Mouse (Mus musculus): ENCODE measurements around the gene Pla2g12b.

The Pla2g12b gene

DNA sequence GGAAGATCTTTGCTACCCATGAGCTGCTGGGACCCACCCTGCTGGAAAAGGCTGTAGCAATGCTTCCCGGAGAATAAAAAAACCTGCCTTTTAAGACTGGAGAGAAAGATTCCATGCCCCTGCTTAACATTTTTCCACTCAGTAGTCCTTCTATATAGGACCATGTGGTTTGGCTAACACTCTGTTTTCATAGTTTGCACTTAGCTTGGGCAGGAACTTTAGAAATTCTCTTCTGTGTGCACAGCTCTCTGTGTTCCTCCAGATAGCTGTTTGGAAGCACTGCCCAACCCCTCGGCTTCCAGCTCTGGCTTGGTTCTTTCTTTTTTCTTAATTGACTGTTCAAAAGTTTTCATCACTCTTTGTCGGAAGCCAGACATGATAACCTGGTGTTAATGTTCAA, 13.2 kb downstream of the Pla2g12b start:
- no peak for DNase-seq

DNA sequence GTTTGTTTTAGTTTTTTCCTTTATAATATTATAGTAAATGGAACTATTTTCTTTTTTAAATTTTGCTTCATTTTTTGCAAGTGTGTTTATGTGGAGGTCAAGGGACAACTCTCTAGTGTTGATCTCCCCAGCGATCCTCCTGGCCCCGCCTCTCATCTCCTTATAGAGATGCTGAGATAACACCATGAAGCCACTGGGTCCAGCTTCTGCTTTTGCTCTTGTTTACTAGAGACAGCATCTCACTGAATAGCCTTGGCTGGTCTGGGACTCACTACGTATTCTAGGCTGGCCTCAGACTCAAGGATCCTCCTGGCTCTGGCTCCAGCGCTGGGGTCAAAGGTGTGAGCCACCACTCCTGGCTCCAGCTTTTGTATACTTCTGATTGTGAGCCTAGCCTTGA, 16.1 kb downstream of the Pla2g12b start:
- no peak for DNase-seq

DNA sequence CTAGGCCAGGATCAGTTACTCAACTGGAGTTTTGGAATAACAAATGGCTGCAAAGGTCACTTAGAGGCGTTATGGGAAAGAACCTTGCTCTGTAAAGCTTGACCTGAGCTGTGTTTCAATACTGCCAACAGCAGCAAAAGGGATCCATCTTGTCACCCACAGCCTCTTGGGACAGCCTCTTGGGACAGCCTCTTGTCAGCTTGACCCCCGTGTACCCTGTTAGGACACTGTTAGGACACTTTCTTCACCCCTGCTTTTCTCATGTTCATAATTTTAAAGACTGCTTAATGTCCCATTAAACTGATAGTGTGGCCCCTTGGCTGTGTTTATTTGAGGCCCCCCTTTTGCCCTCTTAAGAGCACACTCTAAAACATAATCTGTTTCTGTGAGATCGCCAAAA, 21.0 kb downstream of the Pla2g12b start:
- DNase-seq = no peak

DNA sequence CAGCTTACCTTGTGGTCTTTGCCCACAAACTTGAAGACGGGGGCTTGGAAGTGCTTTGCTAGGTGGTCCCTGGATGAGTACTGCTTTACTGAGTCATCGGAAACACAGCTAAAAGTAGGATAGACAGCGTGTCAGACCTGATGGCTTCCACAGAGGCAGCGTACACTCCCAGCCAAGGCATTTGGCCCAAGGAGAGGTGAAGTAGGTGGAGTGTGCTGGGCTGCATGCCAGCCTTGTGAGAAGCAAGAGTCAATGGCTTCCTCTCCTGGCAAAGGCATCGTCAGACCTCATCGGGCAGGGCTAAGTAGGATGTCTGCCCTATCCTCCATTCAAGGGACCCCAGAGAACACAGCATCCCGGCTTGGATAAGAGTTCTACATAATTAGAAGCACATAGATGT, 21.9 kb downstream of the Pla2g12b start:
- DNase-seq = no peak

DNA sequence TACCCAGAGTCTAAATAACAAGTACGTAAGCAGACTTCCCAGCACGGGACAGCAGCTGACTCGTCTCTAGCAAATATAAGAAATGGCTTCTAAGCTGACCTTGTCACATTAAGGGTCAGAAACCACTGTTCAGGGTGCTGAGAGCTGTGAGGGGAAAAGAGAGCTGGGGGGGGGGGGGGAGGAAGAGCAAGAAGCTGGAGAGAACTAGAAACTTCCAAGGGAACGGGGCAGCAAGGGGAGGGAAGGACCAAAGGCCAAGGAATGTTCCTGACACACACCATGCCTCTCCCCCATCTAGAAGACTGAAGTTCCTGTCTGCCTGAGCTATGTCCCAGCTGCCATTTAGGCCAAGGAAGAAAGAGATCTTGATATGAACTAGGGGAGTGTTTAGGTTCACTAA, 22.9 kb downstream of the Pla2g12b start:
- no peak for DNase-seq

DNA sequence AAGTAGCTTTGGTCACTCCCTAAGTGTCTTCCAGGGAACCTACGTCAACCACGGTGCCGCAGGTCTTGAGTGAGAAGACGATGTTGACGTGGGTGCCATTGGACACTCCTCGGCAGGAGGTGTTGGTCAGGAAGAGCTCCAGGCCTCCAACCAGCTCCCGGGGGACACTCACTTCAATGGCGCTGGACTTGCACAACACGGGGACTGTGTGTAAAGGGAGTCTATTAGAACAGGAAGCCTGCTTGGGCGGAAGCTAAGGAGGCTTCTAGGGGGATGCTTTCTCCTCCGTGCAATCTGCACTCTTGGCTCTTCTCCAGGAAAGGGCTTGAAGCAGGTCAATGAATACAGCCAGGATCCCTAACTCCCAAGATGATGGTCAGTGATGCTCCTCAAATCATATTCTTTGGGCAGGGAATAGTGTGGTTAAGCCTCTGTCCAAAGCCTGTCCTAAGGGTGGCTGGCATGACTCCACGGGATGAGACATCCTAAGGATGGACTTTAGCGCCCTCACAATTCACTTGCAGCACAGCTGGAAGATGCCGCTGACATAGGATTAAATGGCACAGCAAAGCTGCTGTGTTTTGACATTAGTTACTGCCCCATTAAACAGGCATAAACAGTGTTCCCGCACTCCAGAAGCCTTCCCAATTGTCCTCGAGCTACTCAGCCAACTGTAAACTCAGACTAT, 26.1 kb downstream of the Pla2g12b start:
- no peak for DNase-seq

DNA sequence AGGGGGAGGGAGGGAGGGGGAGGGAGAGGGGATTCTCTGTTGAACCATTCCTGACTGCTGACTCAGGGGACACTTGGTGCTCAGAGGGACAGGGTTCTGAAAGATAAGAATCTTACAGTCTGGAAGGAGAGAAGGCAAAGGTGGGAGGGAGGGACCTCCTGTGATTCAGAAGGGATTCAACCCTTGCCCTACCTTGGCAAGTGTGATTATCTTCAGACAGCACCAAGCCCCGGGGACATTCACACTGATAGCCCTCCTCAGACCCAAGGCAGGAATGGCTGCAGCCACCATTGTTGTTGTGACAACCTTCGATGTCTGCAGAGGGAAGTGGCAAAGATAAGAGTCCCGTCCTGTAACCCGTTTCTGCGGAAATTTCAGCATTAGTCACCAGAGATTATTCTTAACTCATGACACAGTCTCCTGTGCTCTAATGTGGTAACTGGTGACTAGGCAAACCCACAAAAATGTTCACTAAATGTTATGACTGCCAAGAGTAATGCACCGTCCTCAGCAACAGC, 27.3 kb downstream of the Pla2g12b start:
- DNase-seq = no peak

DNA sequence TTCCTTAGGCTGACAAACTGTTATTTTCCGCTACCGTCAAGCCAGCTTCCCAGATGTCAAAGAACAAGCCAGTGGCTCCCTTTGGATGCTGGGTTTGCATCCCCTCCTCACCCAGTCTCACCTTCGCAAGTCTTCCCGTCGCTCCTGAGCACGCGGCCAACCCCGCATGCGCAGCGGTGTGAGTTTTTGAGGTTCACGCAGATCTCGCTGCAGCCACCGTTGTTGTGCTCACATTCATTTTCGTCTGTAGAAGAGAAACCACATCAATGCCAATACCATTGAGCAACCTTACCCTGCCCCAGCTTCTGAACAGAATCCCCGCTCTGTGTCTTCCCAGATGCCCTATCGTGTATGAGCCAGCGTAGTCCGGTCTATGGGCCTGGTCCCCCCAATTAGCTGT, 32.3 kb downstream of the Pla2g12b start:
- DNase-seq = no peak

DNA sequence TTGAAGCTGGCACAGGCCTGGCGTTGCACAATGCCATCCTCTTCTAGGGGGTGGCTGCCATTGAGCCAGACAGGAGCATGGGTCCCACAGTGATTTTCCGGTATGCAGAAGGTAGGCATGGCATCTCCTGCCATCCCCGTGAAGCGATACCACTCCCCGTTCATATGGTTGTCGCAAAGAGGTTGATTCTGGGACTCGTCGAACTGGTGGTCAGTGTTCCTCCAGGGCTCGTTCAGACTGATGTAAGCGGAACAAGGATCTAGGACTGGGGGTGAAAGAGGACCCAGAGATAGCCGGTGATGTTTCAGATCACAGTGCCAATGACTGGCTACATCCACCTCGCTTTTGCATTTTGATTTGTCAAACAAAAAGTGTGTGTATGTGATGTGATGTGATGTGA, 35.2 kb downstream of the Pla2g12b start:
- DNase-seq = no peak

DNA sequence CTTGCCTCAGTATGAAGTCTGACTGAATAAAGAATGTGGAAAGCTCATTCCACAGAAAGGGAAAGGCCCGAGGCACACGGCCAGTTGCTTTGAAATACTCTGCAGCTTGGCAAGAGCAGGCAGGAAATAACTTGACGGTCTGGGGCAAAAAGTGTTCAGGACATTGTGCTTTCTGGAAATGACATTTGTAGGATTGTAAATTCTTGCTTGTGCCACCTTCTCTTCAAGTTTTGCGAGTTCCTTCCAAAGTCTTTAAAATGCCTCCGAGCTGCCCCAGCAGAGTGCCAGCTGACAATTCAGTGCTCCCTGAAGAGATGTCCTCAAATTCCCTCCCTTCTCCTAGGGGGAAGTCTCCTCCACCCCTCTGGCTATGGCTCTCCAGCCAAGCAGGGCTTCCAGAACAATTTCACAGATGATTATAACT, 36.1 kb downstream of the Pla2g12b start:
- no peak for DNase-seq

DNA sequence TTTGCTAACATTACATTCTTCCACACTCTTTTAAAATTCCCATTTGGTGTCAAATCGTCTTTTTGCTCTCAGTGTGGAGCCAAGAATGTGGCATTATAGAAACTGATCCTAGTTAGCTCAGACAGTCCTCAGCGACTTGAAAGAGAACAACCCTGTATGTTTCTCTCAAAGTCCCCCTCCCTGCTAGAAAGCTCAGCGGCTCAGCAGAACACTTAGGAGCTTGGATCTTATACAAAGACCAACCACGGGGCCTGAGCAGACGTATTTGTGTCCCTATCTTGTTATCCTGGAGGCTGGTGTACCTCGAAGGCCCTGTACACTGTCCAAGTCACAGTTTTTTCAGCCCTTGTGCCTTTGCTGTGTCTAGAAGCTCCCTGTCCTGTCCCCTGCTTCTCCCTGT, 36.7 kb downstream of the Pla2g12b start:
- no peak for DNase-seq

DNA sequence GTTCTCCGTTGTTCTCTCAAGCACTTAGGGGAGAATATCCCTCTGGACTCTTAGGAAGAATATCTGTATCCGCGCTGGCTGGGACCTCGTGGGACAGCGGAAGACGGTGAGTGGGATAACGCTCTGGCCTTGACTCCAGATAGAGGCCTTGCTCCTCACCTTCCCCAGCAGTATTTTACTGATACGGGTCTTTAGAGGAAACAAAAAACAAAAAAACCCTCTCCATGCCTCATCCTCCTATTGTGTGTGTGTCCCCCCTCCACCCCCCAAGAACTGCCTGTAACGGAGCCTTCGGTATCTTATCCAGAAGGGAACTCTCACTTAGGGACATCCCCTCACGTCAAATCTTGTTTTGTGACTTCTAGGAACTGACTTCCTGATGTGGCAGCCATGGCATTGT, 38.3 kb downstream of the Pla2g12b start, which contains the start of gene Oit3:
Oit3 (minus strand) TSS at position 44 of the 400 bp plus-strand sequence.
- DNase-seq = no peak

DNA sequence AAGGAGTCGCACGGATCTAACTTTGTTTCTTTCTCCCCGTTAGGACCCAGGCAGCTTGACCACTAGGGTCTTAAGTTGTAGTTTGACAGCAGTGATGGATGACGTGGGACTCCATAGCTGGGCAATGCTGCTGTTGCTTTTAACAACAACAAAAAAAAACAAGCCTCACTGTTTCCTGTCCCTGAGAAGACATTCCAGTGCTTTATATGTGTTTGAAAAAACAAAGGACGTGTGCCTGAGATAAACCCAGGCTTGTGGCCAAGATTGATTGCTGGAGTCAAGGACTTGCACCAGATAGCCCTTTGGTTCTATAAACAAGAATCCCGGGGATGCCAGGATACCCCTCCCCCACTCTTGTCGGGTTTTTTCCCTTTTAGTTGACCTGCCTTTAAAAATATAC, 39.8 kb downstream of the Pla2g12b start:
- DNase-seq = no peak

DNA sequence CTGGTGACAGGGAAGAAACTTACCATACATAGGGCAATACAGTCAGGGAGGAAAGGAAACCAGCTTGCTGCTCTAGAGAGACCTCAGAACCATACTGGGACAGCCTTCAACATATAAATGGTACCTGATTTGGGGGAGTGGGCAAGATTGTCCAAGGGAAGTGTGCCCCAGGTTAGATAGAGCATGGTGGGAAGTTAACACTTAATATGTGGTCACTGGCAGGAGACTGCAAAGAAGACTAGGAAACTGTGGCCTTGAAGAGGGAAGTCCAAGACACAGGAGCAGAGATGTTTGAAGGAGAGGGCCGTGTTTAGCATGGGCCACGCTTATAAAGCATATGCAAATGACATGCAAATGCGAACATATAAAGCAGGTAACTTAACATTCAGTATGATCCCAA, 40.6 kb downstream of the Pla2g12b start:
- DNase-seq = no peak

DNA sequence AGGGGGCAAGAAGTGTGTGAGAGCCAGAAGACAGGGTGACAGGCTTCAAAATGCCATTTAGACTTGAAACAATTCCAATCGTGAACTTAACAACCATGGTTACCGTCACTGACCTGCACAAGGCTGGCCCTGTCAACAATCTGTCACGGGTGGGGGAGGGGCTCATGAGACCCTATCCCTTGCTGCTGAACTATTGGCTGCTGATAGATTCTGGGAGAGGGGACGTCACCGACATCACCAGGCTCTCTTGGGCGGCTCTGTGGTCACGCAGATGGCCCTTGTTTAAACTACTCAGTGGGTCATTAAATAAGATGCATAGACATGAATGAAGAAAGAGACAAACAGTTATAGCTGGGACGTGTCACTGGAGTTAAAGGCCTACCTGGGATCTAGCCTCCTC, 41.2 kb downstream of the Pla2g12b start:
- no peak for DNase-seq

DNA sequence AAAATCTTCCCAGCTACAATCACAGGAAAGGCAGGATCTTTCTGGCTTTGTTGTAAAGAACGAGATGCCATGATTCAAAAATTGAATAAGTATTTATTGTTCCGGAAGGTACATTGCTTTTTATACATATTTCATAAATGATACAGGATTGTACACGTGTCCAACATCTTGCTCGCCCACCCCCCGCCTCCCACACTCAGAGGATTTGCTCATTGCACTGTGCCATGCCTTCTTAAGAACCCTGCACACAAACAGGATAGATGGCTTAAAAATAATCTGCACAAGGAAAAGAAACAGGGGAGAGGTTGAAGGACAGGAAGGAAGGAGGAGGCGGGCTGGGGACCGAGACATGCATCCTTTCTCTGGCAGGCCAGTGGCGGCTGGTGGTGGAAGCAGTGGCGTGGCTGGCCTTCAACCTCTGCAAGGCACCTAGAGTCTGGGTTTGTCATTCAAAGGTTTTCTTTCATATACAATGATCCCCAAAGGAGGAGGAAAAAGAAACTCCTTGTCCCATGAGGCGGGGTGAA, 43.5 kb downstream of the Pla2g12b start:
- DNase-seq = no peak

DNA sequence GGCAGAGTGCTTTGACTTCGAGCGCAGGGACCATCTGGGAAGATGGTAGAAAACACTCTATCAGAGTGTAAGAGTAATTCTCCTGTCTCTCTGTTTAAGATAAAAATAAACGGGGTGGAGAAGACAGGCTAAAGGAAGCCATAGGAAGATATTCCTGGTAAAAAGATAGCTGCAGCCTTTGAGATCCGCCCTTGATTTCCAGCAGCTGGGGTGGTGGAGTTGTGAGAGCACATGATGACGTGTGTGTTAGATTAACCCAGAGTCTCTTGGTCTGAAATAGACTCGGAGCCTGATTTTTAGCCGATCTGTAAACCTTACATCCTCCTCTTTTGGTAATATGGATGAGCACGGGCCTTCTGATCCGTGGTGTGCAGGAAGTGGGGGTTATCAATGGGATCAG, 44.1 kb downstream of the Pla2g12b start:
- peak; percentile 28 for DNase-seq

DNA sequence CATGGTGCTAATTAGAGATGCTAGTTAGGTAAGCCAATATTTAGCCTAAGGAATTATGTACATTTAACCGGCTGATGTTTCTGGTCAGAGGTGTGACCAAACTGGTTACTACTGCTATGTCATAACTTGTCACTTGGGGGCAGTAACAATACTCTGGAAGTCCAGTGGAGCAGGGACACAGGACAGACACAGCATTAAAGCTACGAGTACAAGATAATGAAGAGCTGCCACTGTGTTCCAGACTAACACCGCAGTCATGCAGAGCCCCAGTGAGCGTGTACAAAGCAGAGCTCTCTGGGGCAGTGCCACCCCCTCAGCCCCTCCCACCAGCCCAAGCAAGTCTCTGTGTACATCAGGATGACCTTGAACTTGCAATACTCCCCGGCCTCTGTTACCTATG, 48.4 kb downstream of the Pla2g12b start:
- no peak for DNase-seq

DNA sequence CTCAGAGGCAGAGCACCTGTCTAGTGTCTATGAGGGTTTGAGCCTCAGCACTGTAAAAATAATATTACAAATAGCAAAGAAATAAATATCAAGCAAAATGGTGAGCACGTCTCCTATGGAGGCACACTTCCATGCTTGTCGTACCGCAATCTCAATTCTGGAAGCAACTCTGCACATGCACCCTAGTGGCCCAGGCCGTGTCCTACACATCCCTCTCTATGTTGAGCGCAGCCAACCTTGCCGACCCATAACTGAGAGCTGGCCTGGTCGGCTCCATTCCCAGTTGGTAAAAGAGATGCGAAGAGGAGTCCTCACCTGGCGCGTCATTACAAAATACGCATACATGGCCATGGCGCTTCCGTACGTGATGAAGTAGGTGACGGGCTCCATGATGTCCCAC, 51.2 kb downstream of the Pla2g12b start:
- DNase-seq = no peak

DNA sequence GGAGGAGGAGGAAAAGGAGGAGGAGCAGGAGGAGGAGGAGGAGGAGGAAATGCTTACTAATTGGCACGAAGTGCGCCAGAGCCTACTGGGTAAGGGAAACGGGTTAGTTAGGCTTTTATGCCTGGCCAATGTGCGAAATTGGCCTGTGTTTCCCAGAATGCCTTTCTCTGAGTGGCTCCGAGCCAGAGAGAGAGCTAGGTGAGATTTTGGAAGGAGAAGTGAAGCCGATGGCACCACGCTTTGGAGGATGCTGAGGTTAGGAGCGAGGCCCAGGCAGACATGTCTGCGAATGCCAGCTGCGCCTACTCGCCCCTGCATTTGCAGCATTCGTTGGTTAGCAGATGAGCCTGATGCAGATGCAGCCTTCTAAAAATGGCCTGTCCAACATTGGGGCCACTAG, 56.3 kb downstream of the Pla2g12b start:
- DNase-seq = peak; percentile 38

DNA sequence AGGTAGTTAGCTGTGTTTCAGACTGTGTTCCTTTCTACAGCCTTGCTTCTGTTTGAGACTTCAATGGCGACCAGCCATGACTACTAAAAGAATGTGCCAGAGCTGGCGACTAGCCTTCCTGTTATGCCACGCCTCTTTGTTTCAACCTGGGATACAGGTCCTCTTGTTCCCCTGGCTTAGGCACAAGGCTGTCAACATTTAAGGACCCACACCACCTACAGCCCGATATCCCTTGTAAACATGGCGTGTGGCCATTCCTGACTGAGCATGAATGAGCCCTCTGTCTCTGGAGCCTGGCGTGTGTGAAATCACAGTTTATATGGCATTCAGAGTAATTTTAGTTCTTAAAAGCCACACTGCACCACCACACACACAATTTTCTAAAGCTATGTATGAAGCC, 58.8 kb downstream of the Pla2g12b start:
- no peak for DNase-seq

DNA sequence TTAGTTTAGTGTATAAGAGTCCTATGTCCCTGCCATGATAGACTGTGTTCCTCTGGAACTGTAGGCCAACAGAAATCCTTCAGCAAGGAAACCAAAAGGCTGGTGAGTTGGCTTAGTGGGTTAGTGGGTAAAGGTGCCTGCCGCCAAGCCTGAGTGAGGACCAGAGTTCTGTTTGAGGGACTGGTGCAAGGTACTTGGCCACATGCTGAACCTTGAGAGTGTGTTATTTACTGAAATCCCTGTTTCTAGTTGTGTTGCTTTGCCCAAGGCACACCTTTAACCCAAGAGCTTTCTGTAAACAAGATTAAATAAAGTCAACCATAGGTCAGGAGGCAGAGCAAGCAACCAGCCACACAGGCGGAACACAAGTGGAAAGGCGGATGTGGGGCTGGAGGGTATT, 62.1 kb downstream of the Pla2g12b start:
- DNase-seq = no peak

DNA sequence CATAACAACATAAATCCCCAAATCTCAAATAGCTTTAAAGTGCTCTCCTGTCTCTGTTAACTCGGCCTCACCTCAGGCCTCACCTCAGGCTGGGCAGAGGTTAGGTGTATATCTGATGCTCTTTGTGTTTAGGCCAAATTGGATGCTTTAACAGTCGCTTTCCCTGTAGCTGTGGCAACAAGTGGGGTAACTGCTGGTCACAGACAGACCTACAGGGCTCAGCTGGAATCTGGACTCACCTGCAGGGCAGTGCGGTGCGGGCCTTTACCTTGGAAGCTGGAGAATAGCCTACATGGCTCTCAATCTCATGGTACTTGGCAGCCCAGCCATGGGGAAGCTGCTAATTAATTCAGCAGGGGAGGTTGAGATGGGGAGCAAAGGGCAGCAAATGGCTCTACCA, 63.2 kb downstream of the Pla2g12b start:
- DNase-seq = no peak

DNA sequence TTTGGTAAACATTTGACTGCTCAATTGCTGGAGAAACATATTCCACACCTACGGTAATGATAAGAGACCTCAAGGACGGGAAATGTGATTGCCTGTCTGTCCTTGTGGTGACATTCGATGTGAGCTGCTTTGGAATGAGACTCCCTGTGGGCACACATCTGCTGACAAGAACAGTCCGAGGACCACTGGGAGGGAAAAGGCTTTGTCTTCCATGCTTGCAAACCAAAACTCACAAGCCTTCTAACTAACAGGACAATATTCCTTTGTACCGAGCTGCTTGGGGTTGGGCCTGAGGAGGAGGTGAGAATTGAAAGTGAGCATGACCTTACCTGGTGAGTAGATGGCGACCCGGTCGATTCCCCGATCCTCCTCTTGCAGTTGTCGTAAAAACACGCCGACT, 63.8 kb downstream of the Pla2g12b start:
- DNase-seq = no peak

DNA sequence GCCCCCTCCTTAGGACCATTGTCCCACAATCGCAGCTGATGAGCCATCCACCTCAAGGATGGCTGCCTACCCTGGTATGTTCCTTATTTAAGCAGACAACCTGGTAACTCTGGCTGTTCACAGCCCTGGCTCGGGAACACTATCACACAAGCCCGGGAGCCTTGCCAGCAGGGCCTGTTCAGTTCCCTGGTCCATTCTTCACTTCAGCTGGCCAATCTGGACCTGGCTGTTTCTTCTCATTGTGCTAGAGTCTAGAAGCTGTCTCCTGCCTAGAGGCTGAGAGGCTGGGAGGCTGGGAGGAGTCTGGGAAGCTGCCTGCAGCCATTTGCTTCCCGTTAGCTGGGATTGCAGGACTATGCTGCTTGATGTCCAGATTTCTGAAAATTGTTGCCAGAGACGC, 67.0 kb downstream of the Pla2g12b start:
- no peak for DNase-seq
